Mouse (Mus musculus): ENCODE data around the gene Kpna4. TPM values are rescaled to one million over a fixed set of nuclear protein-coding genes. Genes with fewer than 3 reads are reported as not detected.

Kpna4 gene
- 36.8 and 41.9 TPM in 2 replicates for polyA plus RNA-seq (2015; fragmentation: Nextera tagmentation; extraction: Ambion mirVana)

GRCm38 (mm10) chr3:69126509-69127345, at the start of gene Kpna4:
Kpna4 (minus strand) TSS chr3:69127113.
- peak within 1 kb of the TSS; percentile 95 for H3K27ac ChIP-seq (ENCODE audit: low read length)
- H3K4me2 ChIP-seq (ENCODE audit: low read length) = peak within 1 kb of the TSS; percentile 92
- ATAC-seq = peak; percentile 98
- no peaks in the 10 kb centered on the region for H3K36me3 ChIP-seq (ENCODE audit: control insufficient read depth, insufficient read depth)
- peak within 1 kb of the TSS; percentile 80 for H3K9ac ChIP-seq (replicated peaks; ENCODE audit: low read depth, low read length)
- WGBS = under 1% methylated on average over 98 of the region's 107 CpGs
- H3K9me3 ChIP-seq (ENCODE audit: control insufficient read depth, low read length) = no peaks in the 10 kb centered on the region
- no peaks in the 10 kb centered on the region for H3K27me3 ChIP-seq (replicated peaks; ENCODE audit: control insufficient read depth, insufficient read depth, low read length)
- peak within 1 kb of the TSS; percentile 57 for H3K4me3 ChIP-seq (replicated peaks; ENCODE audit: low read length)
- H3K4me1 ChIP-seq (replicated peaks; ENCODE audit: control insufficient read depth, insufficient read depth, low read length) = peaks cover 12% of the 10 kb centered on the region

GRCm38 (mm10) chr3:69175229-69175628, 48.3 kb upstream of the Kpna4 start:
- Histone ChIP-seq H3K9me3 (ENCODE audit: control insufficient read depth, low read length) (no peaks in the 10 kb centered on the region), H3K27ac (ENCODE audit: low read length) (no peak overlapping the region), H3K4me1 (replicated peaks; ENCODE audit: control insufficient read depth, insufficient read depth, low read length) (peaks cover 11% of the 10 kb centered on the region), H3K27me3 (replicated peaks; ENCODE audit: control insufficient read depth, insufficient read depth, low read length) (no peaks in the 10 kb centered on the region), H3K9ac (replicated peaks; ENCODE audit: low read depth, low read length) (no peak overlapping the region), H3K4me2 (ENCODE audit: low read length) (no peak overlapping the region), H3K4me3 (replicated peaks; ENCODE audit: low read length) (no peak overlapping the region), H3K36me3 (ENCODE audit: control insufficient read depth, insufficient read depth) (no peaks in the 10 kb centered on the region)
- peak; percentile 24 for ATAC-seq
- 0% methylated on average over 1 of the region's 1 CpGs for WGBS

GRCm38 (mm10) chr3:69171123-69171522, 44.2 kb upstream of the Kpna4 start:
- ATAC-seq = no peak
- no peak overlapping the region for H3K4me2 ChIP-seq (ENCODE audit: low read length)
- H3K27me3 ChIP-seq (replicated peaks; ENCODE audit: control insufficient read depth, insufficient read depth, low read length) = no peaks in the 10 kb centered on the region
- H3K27ac ChIP-seq (ENCODE audit: low read length) = no peak overlapping the region
- H3K4me3 ChIP-seq (replicated peaks; ENCODE audit: low read length) = no peak overlapping the region
- no peaks in the 10 kb centered on the region for H3K36me3 ChIP-seq (ENCODE audit: control insufficient read depth, insufficient read depth)
- 65% methylated on average over 4 of the region's 4 CpGs for WGBS
- no peaks in the 10 kb centered on the region for H3K9me3 ChIP-seq (ENCODE audit: control insufficient read depth, low read length)
- no peak overlapping the region for H3K9ac ChIP-seq (replicated peaks; ENCODE audit: low read depth, low read length)
- H3K4me1 ChIP-seq (replicated peaks; ENCODE audit: control insufficient read depth, insufficient read depth, low read length) = no peaks in the 10 kb centered on the region

GRCm38 (mm10) chr3:69169796-69170195, 42.9 kb upstream of the Kpna4 start:
- no peak overlapping the region for H3K9ac ChIP-seq (replicated peaks; ENCODE audit: low read depth, low read length)
- H3K36me3 ChIP-seq (ENCODE audit: control insufficient read depth, insufficient read depth) = no peaks in the 10 kb centered on the region
- H3K4me2 ChIP-seq (ENCODE audit: low read length) = no peak overlapping the region
- no peaks in the 10 kb centered on the region for H3K4me1 ChIP-seq (replicated peaks; ENCODE audit: control insufficient read depth, insufficient read depth, low read length)
- H3K27me3 ChIP-seq (replicated peaks; ENCODE audit: control insufficient read depth, insufficient read depth, low read length) = no peaks in the 10 kb centered on the region
- WGBS = 79% methylated on average over 5 of the region's 5 CpGs
- no peak for ATAC-seq
- no peaks in the 10 kb centered on the region for H3K9me3 ChIP-seq (ENCODE audit: control insufficient read depth, low read length)
- H3K27ac ChIP-seq (ENCODE audit: low read length) = no peak overlapping the region
- no peak overlapping the region for H3K4me3 ChIP-seq (replicated peaks; ENCODE audit: low read length)

GRCm38 (mm10) chr3:69168724-69169123, 41.8 kb upstream of the Kpna4 start:
- H3K27ac ChIP-seq (ENCODE audit: low read length) = no peak overlapping the region
- H3K9me3 ChIP-seq (ENCODE audit: control insufficient read depth, low read length) = no peaks in the 10 kb centered on the region
- H3K4me1 ChIP-seq (replicated peaks; ENCODE audit: control insufficient read depth, insufficient read depth, low read length) = no peaks in the 10 kb centered on the region
- no peak overlapping the region for H3K4me2 ChIP-seq (ENCODE audit: low read length)
- WGBS = 91% methylated on average over 9 of the region's 9 CpGs
- no peaks in the 10 kb centered on the region for H3K36me3 ChIP-seq (ENCODE audit: control insufficient read depth, insufficient read depth)
- no peak overlapping the region for H3K4me3 ChIP-seq (replicated peaks; ENCODE audit: low read length)
- H3K27me3 ChIP-seq (replicated peaks; ENCODE audit: control insufficient read depth, insufficient read depth, low read length) = no peaks in the 10 kb centered on the region
- no peak for ATAC-seq
- no peak overlapping the region for H3K9ac ChIP-seq (replicated peaks; ENCODE audit: low read depth, low read length)

GRCm38 (mm10) chr3:69163057-69163456, 36.1 kb upstream of the Kpna4 start:
- no peak for ATAC-seq
- H3K4me3 ChIP-seq (replicated peaks; ENCODE audit: low read length) = no peak overlapping the region
- no peak overlapping the region for H3K9ac ChIP-seq (replicated peaks; ENCODE audit: low read depth, low read length)
- H3K27me3 ChIP-seq (replicated peaks; ENCODE audit: control insufficient read depth, insufficient read depth, low read length) = no peaks in the 10 kb centered on the region
- no peak overlapping the region for H3K4me2 ChIP-seq (ENCODE audit: low read length)
- H3K27ac ChIP-seq (ENCODE audit: low read length) = no peak overlapping the region
- no peaks in the 10 kb centered on the region for H3K4me1 ChIP-seq (replicated peaks; ENCODE audit: control insufficient read depth, insufficient read depth, low read length)
- no peaks in the 10 kb centered on the region for H3K9me3 ChIP-seq (ENCODE audit: control insufficient read depth, low read length)
- no peaks in the 10 kb centered on the region for H3K36me3 ChIP-seq (ENCODE audit: control insufficient read depth, insufficient read depth)
- WGBS = 88% methylated on average over 6 of the region's 6 CpGs

GRCm38 (mm10) chr3:69160429-69160828, 33.5 kb upstream of the Kpna4 start:
- Histone ChIP-seq H3K27me3 (replicated peaks; ENCODE audit: control insufficient read depth, insufficient read depth, low read length) (no peaks in the 10 kb centered on the region), H3K9ac (replicated peaks; ENCODE audit: low read depth, low read length) (no peak overlapping the region), H3K9me3 (ENCODE audit: control insufficient read depth, low read length) (no peaks in the 10 kb centered on the region), H3K4me2 (ENCODE audit: low read length) (no peak overlapping the region), H3K4me1 (replicated peaks; ENCODE audit: control insufficient read depth, insufficient read depth, low read length) (no peaks in the 10 kb centered on the region), H3K36me3 (ENCODE audit: control insufficient read depth, insufficient read depth) (no peaks in the 10 kb centered on the region), H3K27ac (ENCODE audit: low read length) (no peak overlapping the region), H3K4me3 (replicated peaks; ENCODE audit: low read length) (no peak overlapping the region)
- no peak for ATAC-seq
- 88% methylated on average over 1 of the region's 1 CpGs for WGBS

- Histone ChIP-seq H3K4me2 (ENCODE audit: low read length) (no peak overlapping the region), H3K4me1 (replicated peaks; ENCODE audit: control insufficient read depth, insufficient read depth, low read length) (no peaks in the 10 kb centered on the region), H3K4me3 (replicated peaks; ENCODE audit: low read length) (no peak overlapping the region), H3K27ac (ENCODE audit: low read length) (no peak overlapping the region), H3K36me3 (ENCODE audit: control insufficient read depth, insufficient read depth) (no peaks in the 10 kb centered on the region), H3K9ac (replicated peaks; ENCODE audit: low read depth, low read length) (no peak overlapping the region), H3K9me3 (ENCODE audit: control insufficient read depth, low read length) (no peaks in the 10 kb centered on the region), H3K27me3 (replicated peaks; ENCODE audit: control insufficient read depth, insufficient read depth, low read length) (no peaks in the 10 kb centered on the region)
- no peak for ATAC-seq
- WGBS = 66% methylated on average over 2 of the region's 2 CpGs
Measured at GRCm38 (mm10) chr3:69159501-69159900, 32.6 kb upstream of the Kpna4 start.

- Histone ChIP-seq H3K4me3 (replicated peaks; ENCODE audit: low read length) (no peak overlapping the region), H3K9me3 (ENCODE audit: control insufficient read depth, low read length) (no peaks in the 10 kb centered on the region), H3K9ac (replicated peaks; ENCODE audit: low read depth, low read length) (no peak overlapping the region), H3K27ac (ENCODE audit: low read length) (no peak overlapping the region), H3K4me1 (replicated peaks; ENCODE audit: control insufficient read depth, insufficient read depth, low read length) (no peaks in the 10 kb centered on the region), H3K4me2 (ENCODE audit: low read length) (no peak overlapping the region), H3K36me3 (ENCODE audit: control insufficient read depth, insufficient read depth) (no peaks in the 10 kb centered on the region), H3K27me3 (replicated peaks; ENCODE audit: control insufficient read depth, insufficient read depth, low read length) (no peaks in the 10 kb centered on the region)
- no peak for ATAC-seq
- 85% methylated on average over 5 of the region's 5 CpGs for WGBS
Measured at GRCm38 (mm10) chr3:69157886-69158285, 31.0 kb upstream of the Kpna4 start.
